Mouse (Mus musculus): ENCODE results near the gene Gm45521. TPM values are rescaled to one million over a fixed set of nuclear protein-coding genes. Genes with fewer than 3 reads are reported as not detected.
"Not testable (repeated sequence)": the region's sequence is repeated elsewhere in the genome, so short reads cannot be mapped to it uniquely, and the experiment has no call there.

The Gm45521 gene
- total RNA-seq, 2 experiments from 2014 or later, result not detected

- no peak overlapping the region for H3K4me3 ChIP-seq
- no peak for TF ChIP-seq CTCF (IDR thresholded peaks at IDR 0.05)
- intact Hi-C loops (cut with DNase I), result no loop called here
- no peak overlapping the region for H3K27ac ChIP-seq
- DNase-seq, result no peak
Observed at GRCm38 (mm10) chr14:7991108-7991776, 34.2 kb downstream of the Gm45521 start.

GRCm38 (mm10) chr14:7992158-7992557, 35.1 kb downstream of the Gm45521 start:
- H3K27ac ChIP-seq, result no peak overlapping the region
- intact Hi-C loops (cut with DNase I), result no loop called here
- no peak for DNase-seq
- TF ChIP-seq CTCF (IDR thresholded peaks at IDR 0.05), result no peak
- no peak overlapping the region for H3K4me3 ChIP-seq

- TF ChIP-seq CTCF (IDR thresholded peaks at IDR 0.05), result peak; percentile 62
- no peak within 1 kb of the TSS for H3K4me3 ChIP-seq
- intact Hi-C loops (cut with DNase I), result no loop called here
- peak; percentile 49 for DNase-seq
- no peak within 1 kb of the TSS for H3K27ac ChIP-seq
Observed at GRCm38 (mm10) chr14:7994271-7994767, 37.2 kb downstream of the Gm45521 start, which contains the start of gene Dnase1l3. Dnase1l3 (minus strand) TSS chr14:7994573.

GRCm38 (mm10) chr14:7997255-7997696, 40.2 kb downstream of the Gm45521 start:
- peak; percentile 92 for DNase-seq
- intact Hi-C loops (cut with DNase I), result loop anchor here (1.0 to 2.0 kb wide), 2 partner anchors 47 to 178 kb away; no protein-coding TSS in a partner anchor
- TF ChIP-seq CTCF (IDR thresholded peaks at IDR 0.05), result peak; percentile 77
- Histone ChIP-seq H3K4me3 (peak overlapping the region; percentile 70), H3K27ac (peak overlapping the region; percentile 82)

- intact Hi-C loops (cut with DNase I), result no loop called here
- DNase-seq, result no peak
Observed at GRCm38 (mm10) chr14:7999030-7999429, 41.9 kb downstream of the Gm45521 start.

GRCm38 (mm10) chr14:7999435-7999834, 42.3 kb downstream of the Gm45521 start:
- no peak for TF ChIP-seq CTCF (IDR thresholded peaks at IDR 0.05)
- DNase-seq, result no peak
- Histone ChIP-seq H3K4me3 (no peak overlapping the region), H3K27ac (no peak overlapping the region)
- intact Hi-C loops (cut with DNase I), result no loop called here

More at GRCm38 (mm10) chr14:7999030-7999429, 41.9 kb downstream of the Gm45521 start:
- no peak for TF ChIP-seq CTCF (IDR thresholded peaks at IDR 0.05)
- H3K4me3 ChIP-seq, result no peak overlapping the region
- H3K27ac ChIP-seq, result no peak overlapping the region

- Histone ChIP-seq H3K27ac (no peak overlapping the region), H3K4me3 (no peak overlapping the region)
- no peak for DNase-seq
- TF ChIP-seq CTCF (IDR thresholded peaks at IDR 0.05), result no peak
- intact Hi-C loops (cut with DNase I), result no loop called here
Observed at GRCm38 (mm10) chr14:8000247-8000646, 43.2 kb downstream of the Gm45521 start.

- intact Hi-C loops (cut with DNase I), result no loop called here
- DNase-seq, result peak; percentile 20
- Histone ChIP-seq H3K27ac (no peak overlapping the region), H3K4me3 (no peak overlapping the region)
- no peak for TF ChIP-seq CTCF (IDR thresholded peaks at IDR 0.05)
Observed at GRCm38 (mm10) chr14:8000831-8001685, 44.0 kb downstream of the Gm45521 start.

- peak; percentile 91 for DNase-seq
- Histone ChIP-seq H3K4me3 (peak within 1 kb of the TSS; percentile 93), H3K27ac (peak within 1 kb of the TSS; percentile 86)
- no peak for TF ChIP-seq CTCF (IDR thresholded peaks at IDR 0.05)
- intact Hi-C loops (cut with DNase I), result no loop called here
Observed at GRCm38 (mm10) chr14:8002432-8003092, 45.5 kb downstream of the Gm45521 start, which contains the start of gene Abhd6. Abhd6 (plus strand) TSS chr14:8002902.

- intact Hi-C loops (cut with DNase I), result no loop called here
- Histone ChIP-seq H3K27ac (peak overlapping the region; percentile 86), H3K4me3 (peak overlapping the region; percentile 93)
- DNase-seq, result peak; percentile 68
- no peak for TF ChIP-seq CTCF (IDR thresholded peaks at IDR 0.05)
Observed at GRCm38 (mm10) chr14:8003093-8003670, 46.1 kb downstream of the Gm45521 start.

GRCm38 (mm10) chr14:8003727-8004670, 46.9 kb downstream of the Gm45521 start:
- Histone ChIP-seq H3K4me3 (peak overlapping the region; percentile 93), H3K27ac (peak overlapping the region; percentile 86; the same call in 1 of the 2 replicates)
- intact Hi-C loops (cut with DNase I), result no loop called here
- no peak for DNase-seq
- TF ChIP-seq CTCF (IDR thresholded peaks at IDR 0.05), result no peak

GRCm38 (mm10) chr14:8006061-8006460, 49.0 kb downstream of the Gm45521 start:
- intact Hi-C loops (cut with DNase I); H3K27ac ChIP-seq; DNase-seq: not testable (repeated sequence)

More at GRCm38 (mm10) chr14:8006061-8006460, 49.0 kb downstream of the Gm45521 start:
- H3K4me3 ChIP-seq, result not testable (repeated sequence)
